Mouse (Mus musculus) mature B cell (primary cell): ENCODE results near the gene Caskin1.

Experiments used
- in situ Hi-C: fragments of 300-500 bp; cut with MboI; formaldehyde crosslinking; loops from 2 replicates; pipeline ENCODE4 v1.14.3; 2019

Gene Caskin1

DNA sequence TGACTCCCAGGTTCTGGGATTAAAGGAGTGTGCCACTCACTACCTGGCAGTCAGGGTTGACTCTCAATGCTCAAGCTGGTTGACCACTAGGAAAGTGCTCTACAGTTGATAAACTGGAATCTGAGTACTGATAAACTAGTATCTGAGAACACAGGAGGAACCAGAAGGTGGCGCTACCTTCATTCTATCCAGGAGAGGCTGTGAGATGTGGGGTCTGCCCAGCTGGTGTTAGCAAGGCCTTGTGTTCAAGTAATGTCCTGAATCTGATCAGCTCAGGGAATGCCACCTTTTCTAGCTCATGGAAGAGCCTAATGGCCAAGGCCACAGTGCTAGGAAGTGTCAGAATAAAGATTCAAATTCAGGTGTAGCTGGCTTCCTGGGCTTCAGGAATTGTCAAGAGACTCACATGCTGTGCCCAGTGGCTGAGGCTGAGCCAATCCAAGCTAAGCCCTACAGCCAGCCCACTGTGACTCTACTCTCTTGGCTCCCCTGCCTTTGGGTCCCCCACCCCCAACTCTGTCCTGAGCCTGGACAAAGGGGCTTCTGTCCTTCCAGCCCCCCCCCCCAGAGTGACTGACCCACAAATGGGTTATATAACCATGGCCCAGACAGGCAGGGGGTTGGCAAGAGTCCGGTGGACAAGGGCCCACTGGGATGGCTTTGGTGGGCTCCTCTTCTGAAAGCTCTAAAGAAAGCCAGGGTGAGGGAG is 6.4 kb downstream of the Caskin1 start:
- in situ Hi-C loops, result no loop called here

DNA sequence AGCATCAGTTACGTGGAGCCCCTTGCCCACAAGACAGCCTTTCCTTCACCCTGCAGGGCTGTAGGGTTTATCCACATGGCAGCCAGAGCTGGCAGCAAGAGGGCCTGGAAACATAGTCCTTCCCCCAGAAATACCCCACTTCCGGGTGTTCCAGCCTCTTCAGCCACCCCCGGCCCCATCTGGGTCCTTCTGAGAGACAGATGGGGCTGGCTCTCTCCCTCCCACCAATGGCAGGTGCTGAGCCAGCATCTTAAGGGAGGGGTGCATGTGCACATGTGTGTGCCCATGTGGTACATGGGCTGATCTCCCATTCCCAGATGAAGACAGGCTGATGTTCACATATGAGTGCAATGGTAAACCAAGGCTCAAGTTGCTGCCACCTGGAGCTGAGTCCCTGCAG is 7.0 kb downstream of the Caskin1 start:
- in situ Hi-C loops, result no loop called here

DNA sequence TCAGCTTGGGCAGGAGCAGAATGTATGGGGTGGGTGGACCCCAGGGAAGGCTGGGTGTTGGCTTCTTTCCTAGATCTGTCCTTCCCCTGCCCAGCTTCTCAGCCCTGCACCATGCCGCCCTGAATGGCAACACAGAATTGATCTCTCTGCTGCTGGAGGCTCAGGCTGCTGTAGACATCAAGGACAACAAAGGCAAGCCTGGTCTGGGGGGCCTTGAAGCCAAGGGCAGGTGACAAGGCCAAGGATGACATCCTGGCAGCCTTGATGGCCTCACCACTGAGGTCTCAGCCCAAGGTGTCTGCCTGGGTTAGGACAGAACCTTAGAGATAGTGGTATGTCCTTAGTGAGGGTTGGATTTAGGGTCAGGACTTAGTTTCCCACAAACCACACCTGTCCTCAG is 7.6 kb downstream of the Caskin1 start:
- in situ Hi-C loops, result no loop called here

DNA sequence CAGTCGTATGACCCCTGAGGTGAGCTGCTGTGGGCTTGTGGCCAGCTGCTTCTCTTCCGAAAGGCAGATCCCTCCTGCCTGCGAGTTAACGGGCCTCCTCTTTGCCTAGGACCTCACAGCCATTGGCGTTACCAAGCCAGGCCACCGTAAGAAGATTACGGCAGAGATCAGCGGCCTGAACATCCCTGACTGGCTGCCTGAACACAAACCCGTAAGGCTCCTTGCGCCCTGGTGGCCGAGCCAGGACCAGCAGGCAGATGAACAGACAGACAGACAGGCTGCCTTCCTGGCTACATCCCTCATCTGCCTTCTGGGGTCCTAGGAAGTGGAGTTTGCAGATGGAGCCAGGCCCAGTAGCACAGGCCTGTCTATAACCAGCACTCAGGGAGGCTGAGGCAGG is 13.8 kb downstream of the Caskin1 start:
- in situ Hi-C loops, result no loop called here

GRCm38 (mm10) chr17:24504085-24504484 is 15.7 kb downstream of the Caskin1 start:
- in situ Hi-C loops, result no loop called here

- in situ Hi-C loops, result no loop called here
These were observed 17.0 kb downstream of the Caskin1 start for GRCm38 (mm10) chr17:24505286-24505955.

GRCm38 (mm10) chr17:24506332-24507070 is 18.1 kb downstream of the Caskin1 start:
- in situ Hi-C loops, result no loop called here

- in situ Hi-C loops, result no loop called here
These were observed 18.8 kb downstream of the Caskin1 start for GRCm38 (mm10) chr17:24507129-24507664.

GRCm38 (mm10) chr17:24507806-24508460 is 19.5 kb downstream of the Caskin1 start:
- in situ Hi-C loops, result no loop called here

GRCm38 (mm10) chr17:24513609-24514008 is 25.2 kb downstream of the Caskin1 start:
- in situ Hi-C loops, result no loop called here

GRCm38 (mm10) chr17:24514270-24515257 is 26.2 kb downstream of the Caskin1 start:
- in situ Hi-C loops, result no loop called here

GRCm38 (mm10) chr17:24520450-24520849 is 32.0 kb downstream of the Caskin1 start:
- in situ Hi-C loops, result no loop called here

DNA sequence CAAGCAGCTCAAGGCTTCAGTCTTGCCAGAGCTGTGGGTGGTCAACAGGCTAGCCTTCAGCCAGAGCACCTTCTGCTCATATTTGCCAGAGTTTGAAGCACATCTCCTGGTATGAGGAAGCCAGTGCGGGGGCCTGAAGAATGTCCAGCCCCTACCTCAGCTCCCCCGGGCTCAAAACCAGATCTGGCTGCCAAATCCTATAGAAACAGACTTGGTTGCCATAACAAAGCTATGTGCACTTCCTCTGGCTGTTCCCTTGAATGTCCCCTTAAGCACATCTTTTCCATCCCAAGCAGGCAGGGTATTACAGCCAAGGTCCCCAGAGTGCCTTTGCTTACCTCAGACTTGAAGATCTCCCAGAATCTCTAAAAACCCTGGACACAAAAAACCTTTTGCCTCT is 36.3 kb downstream of the Caskin1 start:
- in situ Hi-C loops, result no loop called here

- in situ Hi-C loops, result no loop called here
These were observed 38.9 kb downstream of the Caskin1 start for GRCm38 (mm10) chr17:24527315-24527714.

- in situ Hi-C loops, result no loop called here
These were observed 39.5 kb downstream of the Caskin1 start, which contains the start of gene Traf7 for GRCm38 (mm10) chr17:24527723-24528559. Gene Traf7 (minus strand): TSS chr17:24527938.

GRCm38 (mm10) chr17:24528560-24528918 is 40.1 kb downstream of the Caskin1 start:
- in situ Hi-C loops, result no loop called here

DNA sequence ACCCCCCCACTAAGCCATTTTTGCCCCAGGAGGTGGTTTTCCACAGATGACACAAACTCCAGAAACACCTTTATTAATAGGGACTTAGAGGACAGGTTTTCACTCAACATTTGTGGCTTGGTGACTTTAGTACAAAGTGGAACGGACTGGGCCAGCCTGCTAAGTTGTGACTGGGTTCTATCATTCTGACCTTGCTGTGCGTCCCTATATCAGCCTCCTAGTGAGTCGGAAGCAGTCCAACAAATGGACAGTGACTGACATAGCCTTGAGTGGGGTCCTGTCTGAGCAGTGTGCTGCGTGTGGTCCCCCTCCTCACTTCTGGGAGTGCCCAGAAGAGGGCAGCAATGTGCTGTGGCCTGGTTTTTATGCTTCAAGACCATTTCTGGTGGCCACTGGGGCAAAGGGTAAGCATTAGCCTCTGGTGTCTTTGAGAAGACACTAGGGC is 40.6 kb downstream of the Caskin1 start:
- in situ Hi-C loops, result no loop called here

DNA sequence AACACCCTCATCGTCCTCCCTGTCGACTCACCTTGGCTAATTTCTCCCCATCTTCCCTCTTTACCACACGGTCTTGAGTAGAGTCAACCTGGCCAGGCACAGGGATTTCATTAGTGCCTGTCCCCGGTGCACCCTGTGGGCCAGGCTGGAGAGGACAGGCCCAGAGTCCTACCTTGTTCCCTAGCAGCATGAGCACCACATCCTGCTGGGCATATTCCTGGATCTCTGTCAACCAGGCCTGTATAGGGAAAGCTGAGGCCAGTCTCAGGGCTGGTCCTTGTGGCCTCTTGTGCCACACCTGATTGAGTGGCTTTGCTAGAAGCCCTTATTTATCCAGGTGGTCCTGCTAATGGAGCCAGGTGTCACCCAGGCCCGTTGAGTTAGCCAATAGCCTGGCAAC is 41.5 kb downstream of the Caskin1 start:
- in situ Hi-C loops, result loop anchor here (10.0 kb wide), 1 partner anchor 125 kb away; the partner anchor contains the start of genes Npw and Slc9a3r2

DNA sequence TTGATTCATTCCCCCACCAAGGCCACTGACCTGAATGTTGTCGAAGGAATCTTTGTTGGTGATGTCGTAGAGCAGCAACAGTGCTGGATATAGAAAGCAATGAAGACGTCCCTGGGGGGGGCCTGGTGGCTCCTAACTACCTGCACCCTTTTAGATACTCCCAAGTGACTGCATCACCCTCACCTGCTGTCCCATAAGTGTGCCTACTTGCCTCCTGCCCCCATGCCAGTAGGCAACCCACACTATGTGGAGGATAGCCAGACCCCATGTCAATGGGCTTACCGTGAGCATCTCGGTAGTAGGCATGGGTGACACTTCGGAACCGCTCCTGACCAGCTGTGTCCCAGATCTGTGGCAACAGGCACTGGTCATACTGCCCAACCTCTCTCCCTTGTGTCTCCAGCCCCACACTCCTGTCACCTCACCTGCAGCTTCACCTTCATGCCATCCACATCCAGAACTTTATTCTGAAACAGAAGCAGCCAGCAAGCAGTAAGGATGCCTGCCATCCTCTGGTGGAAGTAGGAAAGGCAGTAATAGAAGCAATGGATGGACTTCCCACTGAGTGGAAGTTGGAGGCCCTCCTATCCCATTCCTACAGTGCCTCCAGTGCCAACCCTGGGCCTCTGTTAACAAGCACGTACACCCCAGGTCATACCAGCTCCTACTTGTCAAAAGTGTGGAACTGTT is 42.1 kb downstream of the Caskin1 start:
- in situ Hi-C loops, result loop anchor here (10.0 kb wide), 1 partner anchor 124 kb away; the partner anchor contains the start of genes Npw and Slc9a3r2
